Comparison of ENCODE assay signal across 9 mouse cellular contexts in genomic region chr12:4080311-4080710, GRCm38 (mm10). TPM values are rescaled to one million over a fixed set of nuclear protein-coding genes. Genes with fewer than 3 reads are reported as not detected.
DNase-seq lines count a peak whose midpoint lies in the region; ATAC-seq and TF ChIP-seq lines count a peak whose summit lies in the region.
"Had no signal": no experiment of that assay in that cellular context is flagged by ENCODE, and none has a peak within 500 bp of the region (broad histone marks: within the 10 kb centered on the region; RNA-seq: fewer than 3 reads in every experiment).

No protein-coding gene starts in this region.

- TF ChIP-seq POLR2A in CH12.LX (IDR thresholded peaks at IDR 0.05; ENCODE audit: low read depth, low read length): no peak

- in situ Hi-C loops in CH12.LX (cut with MboI; ENCODE audit: low pct_ligation_motif_present, low pct_unique_long_range_greater_than_20kb, low sequenced_read_pairs): loop anchor here (5.0 to 10.0 kb wide), 2 partner anchors 413 to 464 kb away; no protein-coding TSS in a partner anchor

- no peak overlapping the region for H3K4me2 ChIP-seq in CH12.LX (ENCODE audit: insufficient read depth, low read depth, poor library complexity, severe bottlenecking)
- no peak overlapping the region for H3K4me2 ChIP-seq in lung, embryonic 14.5 days
- H3K4me2 ChIP-seq: limb, embryonic 15.5 days had no signal

- no peak overlapping the region for H3K4me3 ChIP-seq in CH12.LX (replicated peaks in 1 of 3; ENCODE audit: low read depth in 2 of 3, low read length in 2 of 3, poor library complexity in 1 of 3)
- no peak overlapping the region for H3K4me3 ChIP-seq in lung, embryonic 14.5 days (ENCODE audit: low read depth, low read length)
- H3K4me3 ChIP-seq: limb, embryonic 15.5 days had no signal

- TF ChIP-seq EP300 in CH12.LX (IDR thresholded peaks at IDR 0.05; ENCODE audit: low read length): no peak

- ATAC-seq in lung, embryonic 14.5 days (ENCODE audit: insufficient read depth): no peak

- dilution Hi-C loops in CH12.LX (cut with MboI; ENCODE audit: extremely low pct_ligation_motif_present, extremely low pct_unique_long_range_greater_than_20kb, low sequenced_read_pairs): no loop called here

- H3K27ac ChIP-seq in CH12.LX (ENCODE audit: insufficient read depth, low read depth): no peak overlapping the region
- no peak overlapping the region for H3K27ac ChIP-seq in lung, embryonic 14.5 days (ENCODE audit: low read depth)
- H3K27ac ChIP-seq: limb, embryonic 15.5 days had no signal

- H3K9ac ChIP-seq in CH12.LX (ENCODE audit: insufficient read depth, low read depth): no peak overlapping the region
- no peak overlapping the region for H3K9ac ChIP-seq in lung, embryonic 14.5 days
- H3K9ac ChIP-seq: limb, embryonic 15.5 days had no signal

- H3K27me3 ChIP-seq in CH12.LX (replicated peaks): no peaks in the 10 kb centered on the region
- no peaks in the 10 kb centered on the region for H3K27me3 ChIP-seq in lung, embryonic 14.5 days (ENCODE audit: insufficient read depth, low read length)
- H3K27me3 ChIP-seq: limb, embryonic 15.5 days had no signal

- peak; percentile 83 for DNase-seq in 416B (ENCODE audit: low read depth)
- DNase-seq in CH12.LX (ENCODE audit: extremely low read depth): peak; percentile 72
- peak; percentile 36 for DNase-seq in brain, embryonic 18.5 days (ENCODE audit: low read depth, low spot score)
- DNase-seq in frontal cortex, postnatal 25 days (ENCODE audit: low spot score in 2 of 2): peak; percentile 83 to 90
- peak; percentile 29 for DNase-seq in large intestine, adult 2 months (ENCODE audit: low read depth, low spot score)
- DNase-seq in lung, embryonic 14.5 days: peak; percentile 93
- peak; percentile 92 for DNase-seq in right cerebral cortex, postnatal 4 days
- DNase-seq in yolk sac, embryonic 10.5 days (ENCODE audit: low spot score): peak; percentile 56

- peaks cover 3 to 18% of the 10 kb centered on the region in 2 experiments; a peak in 2 of 4 replicates for H3K4me1 ChIP-seq in CH12.LX (ENCODE audit: control insufficient read depth in 1 of 2, insufficient read depth in 2 of 2)
- H3K4me1 ChIP-seq in lung, embryonic 14.5 days (ENCODE audit: insufficient read depth): no peaks in the 10 kb centered on the region; the same call in 1 of the 2 replicates

- TF ChIP-seq RAD21 in CH12.LX (IDR thresholded peaks at IDR 0.05; ENCODE audit: low read depth, low read length): peak; percentile 99

- peak; percentile 90 to 98 for TF ChIP-seq CTCF in CH12.LX (conservative IDR thresholded peaks at IDR 0.05 in 1 of 2, IDR thresholded peaks at IDR 0.05 in 1 of 2; ENCODE audit: low read depth in 2 of 2, low read length in 2 of 2)
- peak; percentile 92 for TF ChIP-seq CTCF in lung, embryonic 14.5 days (IDR thresholded peaks at IDR 0.05; ENCODE audit: low read depth)

- peaks cover 0 to 4% of the 10 kb centered on the region in 2 experiments for H3K36me3 ChIP-seq in CH12.LX (replicated peaks in 1 of 2; ENCODE audit: control insufficient read depth in 1 of 2, insufficient read depth in 1 of 2, low read length in 1 of 2)
- no peaks in the 10 kb centered on the region for H3K36me3 ChIP-seq in lung, embryonic 14.5 days (ENCODE audit: insufficient read depth)
- H3K36me3 ChIP-seq: limb, embryonic 15.5 days had no signal

- H3K79me2 ChIP-seq in CH12.LX (replicated peaks; ENCODE audit: control insufficient read depth, extremely low read depth, insufficient read depth, poor library complexity, severe bottlenecking): peaks cover 12% of the 10 kb centered on the region

- H3K9me3 ChIP-seq in CH12.LX (replicated peaks; ENCODE audit: low read length): no peaks in the 10 kb centered on the region
- no peaks in the 10 kb centered on the region for H3K9me3 ChIP-seq in lung, embryonic 14.5 days (ENCODE audit: low read depth, low read length)
- H3K9me3 ChIP-seq: limb, embryonic 15.5 days had no signal

- WGBS in large intestine, adult 2 months: 0% methylated on average over 2 of the region's 2 CpGs
- 0% methylated on average over 2 of the region's 2 CpGs for WGBS in lung, embryonic 14.5 days

TF ChIP-seq in CH12.LX, 34 proteins besides CTCF, POLR2A, EP300 and RAD21:
- TF ChIP-seq SMC3 (IDR thresholded peaks at IDR 0.05; ENCODE audit: low read depth, low read length) (peak; percentile 97), ZMIZ1 (IDR thresholded peaks at IDR 0.05; ENCODE audit: low read depth, low read length) (no peak), JUN (IDR thresholded peaks at IDR 0.05; ENCODE audit: insufficient read depth, low read depth, low read length) (no peak), ZC3H11A (IDR thresholded peaks at IDR 0.05; ENCODE audit: low read depth, low read length) (peak; percentile 93), ELF1 (IDR thresholded peaks at IDR 0.05; ENCODE audit: low read depth, low read length) (no peak), USF2 (conservative IDR thresholded peaks at IDR 0.05; ENCODE audit: low read depth, low read length) (no peak), IRF4 (IDR thresholded peaks at IDR 0.05; ENCODE audit: low read depth, low read length) (peak; percentile 30; the same call in 1 of the 2 replicates), GABPA (IDR thresholded peaks at IDR 0.05; ENCODE audit: insufficient replicate concordance, low read depth, low read length) (no peak), RCOR1 (conservative IDR thresholded peaks at IDR 0.05; ENCODE audit: low read depth, low read length) (0 out of 2 replicates have a peak, but pooled peaks have one; percentile 24)

RNA-seq across cellular contexts. Expression of gene Dnajc27, which starts 2.1 kb away (rescaled TPM):
- total RNA-seq in CH12.LX (2012; rRNA removed) (7.3 and 7.9 TPM in 2 replicates), CH12.LX (2014; rRNA removed) (10.1 and 10.3 TPM in 2 replicates)
- 9.8 and 10.2 TPM in 2 replicates for polyA plus RNA-seq in CH12.LX (2012; ENCODE audit: insufficient read length, low read depth)
- polyA plus RNA-seq in large intestine, adult 2 months (2012; rRNA removed): 2.2 and 2.5 TPM in 2 replicates
- 8.0 and 8.7 TPM in 2 replicates for polyA plus RNA-seq in lung, embryonic 14.5 days (2014; fragmentation: Nextera tagmentation; extraction: Ambion mirVana)

RNA-seq across cellular contexts. Expression of gene Efr3b, which starts 41.6 kb away (rescaled TPM):
- 0.63 and 0.68 TPM in 2 replicates for total RNA-seq in CH12.LX (2012; rRNA removed)
- 0.82 and 1.7 TPM in 2 replicates for total RNA-seq in CH12.LX (2014; rRNA removed)
- polyA plus RNA-seq in CH12.LX (2012; ENCODE audit: insufficient read length, low read depth): 1.7 and 2.1 TPM in 2 replicates
- 0.92 and 5.7 TPM in 2 replicates for polyA plus RNA-seq in large intestine, adult 2 months (2012; rRNA removed)
- 4.1 and 4.6 TPM in 2 replicates for polyA plus RNA-seq in lung, embryonic 14.5 days (2014; fragmentation: Nextera tagmentation; extraction: Ambion mirVana)

RNA-seq across cellular contexts. Expression of gene Adcy3, which starts 52.6 kb away (rescaled TPM):
- total RNA-seq in CH12.LX (2012; rRNA removed) (0.04 and 0.13 TPM in 2 replicates), CH12.LX (2014; rRNA removed) (0.13 and 0.18 TPM in 2 replicates)
- 0.34 and 0.44 TPM in 2 replicates for polyA plus RNA-seq in CH12.LX (2012; ENCODE audit: insufficient read length, low read depth)
- 2.7 and 3.6 TPM in 2 replicates for polyA plus RNA-seq in large intestine, adult 2 months (2012; rRNA removed)
- 10.7 and 14.4 TPM in 2 replicates for polyA plus RNA-seq in lung, embryonic 14.5 days (2014; fragmentation: Nextera tagmentation; extraction: Ambion mirVana)

Comparison
In these comparisons a context has a peak if more than half of its experiments do, and no peak if none do; other contexts are left out.
1. DNase-seq: peak in every context shown above with its lines; median percentile 93 in lung, embryonic 14.5 days; 92 in right cerebral cortex, postnatal 4 days; 86 in frontal cortex, postnatal 25 days; 83 in 416B; 72 in CH12.LX; 56 in yolk sac, embryonic 10.5 days; 36 in brain, embryonic 18.5 days; 29 in large intestine, adult 2 months.